Mouse (Mus musculus): ENCODE data around the gene Plagl2. TPM values are rescaled to one million over a fixed set of nuclear protein-coding genes. Genes with fewer than 3 reads are reported as not detected.

Gene Plagl2
- 3.9 and 4.0 TPM in 2 replicates for polyA plus RNA-seq (2015; fragmentation: Nextera tagmentation; extraction: Ambion mirVana)

GRCm38 (mm10) chr2:153241250-153242014 is at the start of gene Plagl2, which contains the start of gene Pofut1:
TSS of gene Plagl2 (minus strand) at chr2:153241426.
TSS of gene Pofut1 (plus strand) at chr2:153241533.

GRCm38 (mm10) chr2:153224946-153225594 is 16.2 kb downstream of the Plagl2 start, which contains the start of gene Tspyl3:
TSS of gene Tspyl3 (minus strand) at chr2:153225441.

Other genes with a start within 250 kb of the Plagl2 start
- gene Pdrg1, start 226.0 kb downstream of the Plagl2 start, polyA plus RNA-seq (2015; fragmentation: Nextera tagmentation; extraction: Ambion mirVana) = 109 and 114 TPM in 2 replicates
- gene Xkr7, start 209.6 kb downstream of the Plagl2 start, polyA plus RNA-seq (2015; fragmentation: Nextera tagmentation; extraction: Ambion mirVana) = 0.05 TPM in 1 of 2 replicates, not detected in the other
- gene Ccm2l, start 175.5 kb downstream of the Plagl2 start, polyA plus RNA-seq (2015; fragmentation: Nextera tagmentation; extraction: Ambion mirVana) = 1.8 and 2.5 TPM in 2 replicates
- 3.5 and 3.9 TPM in 2 replicates for gene Hck, start 133.0 kb downstream of the Plagl2 start, polyA plus RNA-seq (2015; fragmentation: Nextera tagmentation; extraction: Ambion mirVana)
- 40.4 and 41.6 TPM in 2 replicates for gene Tm9sf4, start 80.1 kb downstream of the Plagl2 start, polyA plus RNA-seq (2015; fragmentation: Nextera tagmentation; extraction: Ambion mirVana)
- gene Tspyl3, start 16.0 kb downstream of the Plagl2 start, polyA plus RNA-seq (2015; fragmentation: Nextera tagmentation; extraction: Ambion mirVana) = 3.2 and 3.3 TPM in 2 replicates
- gene Pofut1, start 107 bp upstream of the Plagl2 start, polyA plus RNA-seq (2015; fragmentation: Nextera tagmentation; extraction: Ambion mirVana) = 3.9 and 4.4 TPM in 2 replicates
- 1.9 and 2.0 TPM in 2 replicates for gene Kif3b, start 50.0 kb upstream of the Plagl2 start, polyA plus RNA-seq (2015; fragmentation: Nextera tagmentation; extraction: Ambion mirVana)
- 8.2 TPM in 2 replicates for gene Asxl1, start 104.4 kb upstream of the Plagl2 start, polyA plus RNA-seq (2015; fragmentation: Nextera tagmentation; extraction: Ambion mirVana)